Mouse (Mus musculus): ENCODE results near the gene Pidd1.

Gene Pidd1

DNA sequence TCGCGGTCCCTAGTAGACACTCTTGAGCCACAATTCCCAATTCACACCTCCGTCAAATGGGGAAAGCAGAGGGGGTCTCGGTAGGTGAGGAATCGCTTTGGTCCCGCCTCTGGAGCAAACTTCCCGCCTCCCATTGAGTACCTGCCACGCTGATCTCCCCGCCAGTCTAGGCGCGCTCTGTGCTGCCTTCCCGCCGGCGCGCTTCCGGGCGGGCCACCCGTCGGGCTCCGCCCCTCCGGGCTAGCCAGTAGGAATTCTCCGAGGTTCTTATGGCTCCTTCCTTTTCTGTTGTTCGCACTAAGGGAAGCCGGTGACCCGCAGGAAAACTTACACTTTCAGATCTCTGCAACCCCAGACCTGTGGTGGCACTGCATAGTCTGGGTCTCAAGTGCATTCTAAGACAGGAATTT is at the start of gene Pidd1:
Gene Pidd1, minus strand, starts transcription at position 198 of the 410 bp plus-strand sequence.
- no peak for DNase-seq

DNA sequence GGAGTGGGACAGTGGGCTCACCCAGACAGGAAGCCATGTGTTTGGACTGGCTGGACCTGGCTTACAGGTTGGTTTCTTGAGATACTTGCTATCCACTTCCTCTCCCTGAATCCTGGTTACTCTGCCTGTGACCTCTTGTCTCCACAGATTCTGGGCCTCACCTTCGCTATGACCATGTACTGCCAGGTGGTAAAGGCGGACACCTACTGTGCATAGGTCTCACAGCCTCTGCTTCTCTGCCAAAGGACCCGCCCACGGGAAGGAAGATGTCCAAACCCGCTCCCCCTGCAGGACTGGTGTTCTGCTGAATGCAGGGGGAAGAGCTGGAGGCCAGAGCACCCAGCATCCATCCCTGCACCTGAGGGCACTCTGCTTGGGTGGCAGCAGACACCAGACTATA is 48.9 kb upstream of the Pidd1 start:
- peak; percentile 77 for DNase-seq

DNA sequence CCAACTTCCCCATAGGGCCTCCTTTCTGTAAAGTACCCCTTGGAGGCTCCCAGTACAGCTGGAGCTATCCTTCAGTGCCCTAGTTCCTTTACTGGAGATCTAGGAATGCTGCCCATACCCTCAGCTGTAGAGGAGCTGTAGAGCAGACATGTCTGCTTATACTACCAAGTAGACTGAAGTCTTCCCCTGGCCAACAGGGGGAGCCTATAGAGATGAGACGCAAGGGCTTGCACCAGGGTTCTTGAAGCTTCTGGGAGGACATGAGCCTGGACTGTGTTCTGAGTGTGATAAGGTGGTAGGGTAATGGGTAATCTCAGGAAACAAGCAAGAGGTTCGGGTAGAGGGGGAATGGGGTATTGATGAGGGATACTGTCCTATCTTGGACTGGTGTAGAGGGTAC is 47.3 kb upstream of the Pidd1 start:
- no peak for DNase-seq

DNA sequence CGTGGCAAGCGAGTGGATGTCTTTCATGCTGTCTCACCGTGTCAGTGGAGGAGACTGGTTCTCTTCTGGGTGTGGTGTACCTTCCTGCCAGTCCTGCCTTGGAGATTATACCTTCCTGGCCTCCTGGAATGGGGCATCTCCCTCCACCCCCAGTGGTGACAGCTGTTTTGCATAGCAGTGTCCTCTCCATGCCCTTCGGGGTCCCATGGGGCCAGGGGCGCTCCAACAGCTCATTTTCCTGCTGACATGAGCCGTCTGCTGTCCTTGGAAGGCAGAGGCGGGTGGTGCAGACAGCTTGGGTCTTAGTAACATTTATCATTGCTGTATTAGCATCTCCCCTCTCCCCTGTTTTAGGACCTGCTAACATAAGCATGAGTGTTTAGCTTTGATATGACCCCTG is 43.3 kb upstream of the Pidd1 start:
- no peak for DNase-seq

GRCm38 (mm10) chr7:141486239-141486638 is 42.4 kb upstream of the Pidd1 start:
- DNase-seq, result no peak

DNA sequence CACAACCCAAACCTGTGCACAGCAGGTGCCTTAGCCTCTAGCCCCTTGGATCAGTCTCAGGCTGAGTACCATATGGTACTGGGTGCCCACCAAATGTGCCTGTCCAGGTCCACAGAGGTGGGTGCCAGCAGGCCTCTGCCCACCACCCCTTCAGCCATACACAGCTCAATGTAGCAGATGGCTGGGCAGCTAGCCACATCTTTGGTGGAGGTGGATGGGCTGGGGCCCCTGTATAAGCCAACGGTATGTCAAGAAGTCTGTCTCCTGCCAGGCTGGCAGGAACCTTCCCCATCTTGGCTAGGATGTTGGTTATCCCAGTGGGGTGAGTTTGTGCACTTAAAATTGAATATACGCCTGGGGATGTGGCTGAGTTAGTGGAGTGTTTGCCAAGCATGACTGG is 41.8 kb upstream of the Pidd1 start:
- DNase-seq, result peak; percentile 99

- no peak for DNase-seq
Measured at GRCm38 (mm10) chr7:141485186-141485585, 41.4 kb upstream of the Pidd1 start.

DNA sequence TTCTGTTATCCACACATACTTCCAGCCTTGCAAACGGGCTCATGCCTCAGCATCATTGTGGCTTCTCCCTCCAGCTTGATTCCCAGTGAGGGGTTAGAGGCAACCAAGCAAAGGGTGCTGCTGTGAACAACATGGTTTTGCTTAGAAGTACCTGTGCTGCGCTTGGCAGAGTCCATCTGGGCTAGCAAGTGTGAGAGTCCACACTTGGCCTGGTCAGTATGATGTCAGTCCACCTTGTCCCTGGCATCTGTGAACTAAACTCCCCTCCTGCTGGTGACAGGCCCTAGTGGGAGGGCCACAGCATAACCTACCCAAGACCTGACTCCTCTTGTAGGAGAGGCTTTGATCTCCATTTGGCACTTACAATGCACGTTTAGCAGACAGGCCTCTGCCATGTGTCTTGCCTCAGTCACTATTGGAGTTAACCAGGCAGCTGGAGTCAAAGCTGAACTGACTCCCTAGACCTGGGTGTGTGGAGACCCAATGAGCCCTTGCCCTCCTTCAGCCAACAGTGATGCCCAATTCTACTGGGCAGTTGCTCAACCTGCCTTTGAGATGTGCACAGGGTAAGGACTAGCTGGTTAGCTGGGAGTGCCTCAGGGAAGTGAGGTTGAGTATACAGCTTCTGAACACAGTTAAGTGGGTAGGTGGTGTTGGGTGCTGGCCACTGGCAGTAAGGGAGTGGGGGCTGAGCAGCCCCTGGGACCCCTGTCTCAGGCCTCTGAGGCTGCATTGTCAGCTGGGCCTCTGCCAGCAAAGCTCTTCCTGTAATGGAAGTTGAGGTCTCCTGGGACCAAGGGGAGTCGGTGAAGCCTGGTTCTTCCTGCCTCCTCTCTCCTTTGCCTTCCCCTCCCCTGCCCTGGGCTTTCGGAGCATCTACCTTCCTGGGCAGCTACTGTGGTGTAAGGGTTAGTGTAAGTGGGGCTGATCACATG is 40.6 kb upstream of the Pidd1 start:
- no peak for DNase-seq

DNA sequence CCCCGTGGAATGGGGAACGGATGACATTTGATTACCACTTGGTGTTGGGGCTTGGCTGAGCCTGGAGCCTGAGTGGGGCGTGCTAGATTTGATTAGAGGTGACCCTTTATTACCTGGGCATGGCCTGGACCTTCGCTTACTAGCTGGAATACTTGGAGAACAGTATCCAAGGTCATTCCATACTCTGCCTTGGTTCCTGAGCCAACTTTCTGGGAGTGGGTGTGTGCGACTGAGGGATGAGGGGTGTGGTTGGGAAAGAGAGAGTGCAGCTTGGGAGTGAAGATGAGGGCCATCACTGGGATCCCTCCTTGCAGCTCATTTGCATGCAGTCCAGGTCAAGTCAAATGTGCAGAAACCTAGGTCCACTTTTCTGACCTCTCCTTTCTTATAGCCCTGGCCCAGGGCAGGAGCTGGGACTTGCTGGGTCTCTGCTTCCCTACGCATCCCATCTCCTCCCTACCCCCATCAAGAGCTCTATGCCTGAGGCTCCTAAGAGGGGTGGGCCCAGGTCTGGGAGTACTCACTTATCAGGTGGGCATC is 39.4 kb upstream of the Pidd1 start:
- no peak for DNase-seq

GRCm38 (mm10) chr7:141482531-141483024 is 38.8 kb upstream of the Pidd1 start:
- DNase-seq, result no peak

- DNase-seq, result peak; percentile 85
Measured at GRCm38 (mm10) chr7:141481498-141482401, 37.9 kb upstream of the Pidd1 start.

DNA sequence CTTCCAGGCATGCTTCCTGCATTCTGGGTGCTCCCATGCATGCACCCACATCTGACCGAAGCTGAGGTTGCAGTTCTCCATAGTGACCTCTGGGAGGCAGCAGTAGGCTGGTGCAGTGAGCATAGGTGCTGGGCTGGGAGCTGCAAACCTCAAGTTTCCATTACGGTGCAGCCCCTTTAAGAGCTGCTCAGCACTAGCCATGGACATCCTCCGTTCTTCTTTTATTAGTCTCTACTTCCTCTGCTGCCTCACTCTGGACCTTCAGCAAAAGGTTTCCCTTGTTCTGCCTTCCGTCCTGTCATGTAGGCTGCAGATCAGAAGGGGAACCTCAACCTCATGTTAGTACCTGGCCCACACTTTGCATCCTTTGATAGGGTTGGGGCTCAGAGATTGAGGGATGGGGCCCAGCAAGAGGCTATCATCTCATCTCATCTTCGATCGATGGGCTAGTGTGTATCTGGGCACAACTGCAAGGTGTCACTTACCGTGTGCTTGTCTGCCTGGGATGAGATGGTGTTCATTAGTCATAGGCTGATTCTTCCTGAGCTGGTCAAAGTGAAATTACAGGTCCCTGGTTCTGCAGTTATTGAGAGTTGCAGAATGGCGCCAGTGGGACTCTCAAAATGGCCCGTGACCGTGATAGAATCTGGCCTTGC is 37.1 kb upstream of the Pidd1 start:
- peak; percentile 94 for DNase-seq

GRCm38 (mm10) chr7:141478270-141478748 is 34.5 kb upstream of the Pidd1 start:
- no peak for DNase-seq

GRCm38 (mm10) chr7:141477578-141478269 is 33.9 kb upstream of the Pidd1 start:
- no peak for DNase-seq

DNA sequence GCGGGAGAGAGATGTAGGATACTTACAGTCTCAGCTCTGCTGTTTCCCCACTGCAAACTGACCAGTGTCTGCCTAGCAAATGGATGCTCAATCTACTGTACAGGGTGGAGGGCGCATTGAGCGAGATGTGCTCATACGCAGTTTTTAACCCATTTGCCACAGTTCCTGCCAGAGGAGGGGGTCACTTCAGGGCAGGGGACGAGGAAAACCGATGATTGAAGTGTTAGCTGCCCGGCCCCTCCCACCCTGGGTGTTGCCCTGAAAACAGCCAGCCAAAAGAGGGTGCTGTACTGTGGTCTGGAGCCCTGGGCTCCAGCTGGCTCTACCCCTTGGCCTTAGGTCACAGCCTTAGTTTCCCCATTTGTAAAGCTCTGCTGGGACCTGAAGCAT is 33.2 kb upstream of the Pidd1 start:
- no peak for DNase-seq

GRCm38 (mm10) chr7:141476226-141476980 is 32.6 kb upstream of the Pidd1 start:
- DNase-seq, result no peak

- DNase-seq, result no peak
Measured at GRCm38 (mm10) chr7:141475805-141476158, 32.0 kb upstream of the Pidd1 start.

DNA sequence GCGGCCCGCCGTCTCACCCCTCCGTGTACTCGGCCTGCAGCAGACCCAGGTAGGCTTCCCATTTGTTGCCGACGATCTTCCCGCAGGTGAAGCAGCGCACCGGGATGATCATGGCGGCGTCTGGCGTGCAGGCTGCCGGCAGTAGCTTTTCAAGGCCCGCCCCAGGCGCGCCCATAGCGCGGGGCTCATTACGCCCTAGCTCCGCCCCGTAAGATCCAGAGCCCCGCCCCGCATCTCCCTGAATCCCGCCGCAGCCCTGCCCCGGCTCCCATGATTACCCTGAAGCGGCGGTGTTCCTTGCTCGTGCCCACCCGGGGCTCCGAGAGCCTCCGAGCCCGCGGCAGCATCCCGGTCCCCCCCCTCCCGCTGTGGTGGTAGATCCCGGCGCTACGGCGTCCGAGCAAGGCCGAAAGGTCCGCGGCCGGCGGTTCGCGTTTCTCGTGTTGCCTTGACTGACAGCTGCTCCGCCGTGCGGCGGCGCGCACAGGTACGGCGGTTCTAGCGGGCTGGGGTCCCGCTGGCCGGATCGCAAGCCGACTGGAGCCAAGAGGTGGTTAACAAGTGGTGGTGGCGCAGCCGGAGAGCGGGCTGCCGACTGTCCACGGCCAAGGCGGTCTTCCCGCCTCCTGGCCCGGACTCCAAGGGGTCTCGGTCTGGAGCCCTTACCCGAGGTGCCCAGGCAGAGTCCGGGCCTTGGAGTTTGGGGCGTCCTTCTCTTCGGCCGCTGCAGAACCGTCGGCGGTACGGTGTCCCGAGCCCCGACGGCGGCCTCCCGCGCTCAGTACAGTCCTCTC is 31.4 kb upstream of the Pidd1 start, which contains the start of the genes Polr2l and Tspan4:
Gene Polr2l, minus strand, starts transcription at position 122 of the 794 bp plus-strand sequence.
Gene Tspan4, plus strand, starts transcription at position 230 of the 794 bp plus-strand sequence.
- peak; percentile 87 for DNase-seq

- no peak for DNase-seq
Measured at GRCm38 (mm10) chr7:141474160-141474559, 30.3 kb upstream of the Pidd1 start.

DNA sequence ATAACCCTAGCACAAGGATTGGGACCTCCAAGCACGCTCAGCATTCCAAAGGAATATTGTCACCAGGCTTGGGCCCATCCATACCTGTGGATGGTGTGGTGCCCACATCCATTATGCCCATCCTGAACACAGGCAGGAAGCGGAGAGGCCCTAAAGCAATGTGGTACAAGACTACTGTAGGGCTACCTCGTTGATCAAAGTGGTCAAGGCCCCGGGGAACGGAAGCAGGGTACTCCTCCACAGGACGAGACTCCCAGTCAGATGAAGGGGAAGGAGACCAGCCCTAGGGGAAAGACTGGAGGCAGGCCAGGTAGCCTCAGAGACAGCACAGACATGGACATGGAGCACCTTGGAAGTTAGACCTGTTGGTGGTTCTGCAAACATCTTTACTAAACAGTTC is 28.9 kb upstream of the Pidd1 start:
- DNase-seq, result no peak

Measured in cerebellum, adult 9-10 months (tissue).